Mouse (Mus musculus): ENCODE measurements around the gene Nhs.
"Not testable (repeated sequence)": the region's sequence is repeated elsewhere in the genome, so short reads cannot be mapped to it uniquely, and the experiment has no call there.

Gene Nhs

GRCm38 (mm10) chrX:161943098-161943680 is 216.3 kb downstream of the Nhs start:
- no peak for DNase-seq (ENCODE audit: low spot score in 2 of 2)

DNA sequence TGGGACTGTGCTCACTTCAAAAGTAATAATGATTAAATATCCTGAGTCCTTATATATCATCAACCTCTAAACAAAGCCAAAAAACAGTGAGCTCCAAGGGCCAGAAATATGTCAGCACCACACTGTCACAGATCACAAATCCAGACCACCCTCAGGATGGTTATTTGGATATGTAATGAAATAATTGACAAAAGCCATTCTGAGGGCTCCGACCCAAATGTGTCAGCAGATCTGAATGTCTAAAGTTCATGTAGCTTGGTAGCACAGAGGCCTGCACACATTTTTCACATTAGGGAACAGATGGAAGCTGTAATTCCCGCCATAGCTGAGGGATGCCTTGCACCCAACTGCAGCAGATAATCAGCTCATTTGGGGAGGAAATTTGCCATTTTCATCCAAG is 218.8 kb downstream of the Nhs start:
- DNase-seq (ENCODE audit: low spot score in 2 of 2): no peak

GRCm38 (mm10) chrX:161926683-161927053 is 232.9 kb downstream of the Nhs start:
- DNase-seq (ENCODE audit: low spot score in 2 of 2): no peak

- DNase-seq (ENCODE audit: low spot score in 2 of 2): no peak
These were observed 233.4 kb downstream of the Nhs start for GRCm38 (mm10) chrX:161925973-161926682.

GRCm38 (mm10) chrX:161922655-161923054 is 236.9 kb downstream of the Nhs start:
- no peak for DNase-seq (ENCODE audit: low spot score in 2 of 2)

- DNase-seq (ENCODE audit: low spot score in 2 of 2): no peak
These were observed 237.9 kb downstream of the Nhs start for GRCm38 (mm10) chrX:161921581-161921980.

DNA sequence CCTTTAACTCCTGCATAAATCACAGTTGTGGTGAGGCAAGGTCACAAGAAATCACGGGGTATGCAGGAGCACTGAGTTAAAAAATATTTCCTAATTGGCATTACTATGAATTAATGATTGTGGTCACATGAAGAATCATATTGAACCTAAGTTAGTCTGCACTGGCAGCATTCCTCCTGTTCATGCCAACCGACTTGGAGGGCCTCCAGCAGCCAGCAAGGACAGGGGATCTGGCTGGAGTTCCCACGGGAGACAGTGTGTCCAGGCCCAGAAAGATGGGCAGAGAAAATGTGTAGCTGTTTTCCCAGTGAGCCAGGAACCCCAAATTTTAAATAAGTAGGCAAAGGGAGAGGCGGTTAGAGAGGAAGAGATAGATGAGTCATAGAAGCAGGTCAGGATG is 249.6 kb downstream of the Nhs start:
- no peak for DNase-seq (ENCODE audit: low spot score in 2 of 2)

DNA sequence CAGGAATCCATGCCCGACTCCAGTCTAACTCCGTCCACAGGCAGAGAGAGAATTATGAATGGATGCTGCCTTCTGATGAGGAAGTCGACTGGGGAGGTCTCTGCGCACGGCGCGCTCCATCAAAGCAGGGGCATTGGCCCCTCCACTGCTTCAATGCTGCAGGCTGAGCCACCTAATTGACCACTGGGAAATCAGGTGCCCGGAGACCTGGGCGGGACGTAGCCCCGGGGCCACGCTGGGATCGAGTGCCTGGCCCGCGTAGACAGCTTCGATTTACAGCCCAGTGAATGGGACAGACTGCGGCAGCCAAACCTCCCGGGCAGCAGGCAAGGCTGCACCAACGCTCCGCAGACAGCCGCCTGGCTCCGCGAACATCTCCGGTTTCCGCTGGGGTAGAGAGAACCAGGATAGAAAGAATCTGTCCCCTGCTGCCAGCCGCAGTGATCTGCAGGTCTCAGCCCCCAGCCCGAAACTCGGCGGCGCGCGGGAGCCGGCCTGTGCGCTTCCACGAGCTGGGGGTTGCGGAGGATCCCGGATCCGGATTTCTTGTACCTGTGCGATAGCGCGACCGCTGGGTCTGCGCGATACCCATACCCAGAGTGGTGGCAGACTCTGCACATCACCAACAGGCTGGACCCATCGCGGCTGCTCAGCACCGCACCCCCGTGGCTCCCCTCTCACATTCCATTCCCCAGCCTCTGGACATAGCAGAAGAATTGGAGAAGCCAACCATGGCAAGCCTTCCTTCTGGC is 250.7 kb downstream of the Nhs start:
- DNase-seq (ENCODE audit: low spot score in 2 of 2): no peak

- no peak for DNase-seq (ENCODE audit: low spot score in 2 of 2)
These were observed 251.6 kb downstream of the Nhs start for GRCm38 (mm10) chrX:161907595-161908592.

GRCm38 (mm10) chrX:161894442-161894841 is 265.1 kb downstream of the Nhs start:
- DNase-seq (ENCODE audit: low spot score in 2 of 2): no peak

- DNase-seq (ENCODE audit: low spot score in 2 of 2): no peak
These were observed 275.9 kb downstream of the Nhs start for GRCm38 (mm10) chrX:161883661-161884060.

DNA sequence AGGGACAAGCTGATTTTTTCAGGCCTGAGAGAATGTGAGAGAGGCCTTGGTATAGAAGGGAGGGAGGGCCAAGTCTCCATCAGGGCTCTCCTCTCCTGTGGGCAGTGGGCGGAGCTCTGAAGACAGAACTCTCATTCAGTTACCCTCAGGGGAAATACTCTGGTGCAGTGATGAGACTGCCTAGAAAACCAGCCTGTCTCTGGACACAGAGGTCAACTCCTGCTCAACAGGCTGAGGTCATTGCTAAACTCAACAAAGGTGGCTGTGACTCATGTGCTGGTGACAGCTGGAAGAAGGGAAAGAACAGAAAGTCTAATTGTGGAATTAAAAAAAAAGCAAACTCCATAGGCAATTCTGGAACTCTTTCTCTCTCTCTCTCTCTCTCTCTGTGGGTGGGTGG is 282.4 kb downstream of the Nhs start:
- no peak for DNase-seq (ENCODE audit: low spot score in 2 of 2)

DNA sequence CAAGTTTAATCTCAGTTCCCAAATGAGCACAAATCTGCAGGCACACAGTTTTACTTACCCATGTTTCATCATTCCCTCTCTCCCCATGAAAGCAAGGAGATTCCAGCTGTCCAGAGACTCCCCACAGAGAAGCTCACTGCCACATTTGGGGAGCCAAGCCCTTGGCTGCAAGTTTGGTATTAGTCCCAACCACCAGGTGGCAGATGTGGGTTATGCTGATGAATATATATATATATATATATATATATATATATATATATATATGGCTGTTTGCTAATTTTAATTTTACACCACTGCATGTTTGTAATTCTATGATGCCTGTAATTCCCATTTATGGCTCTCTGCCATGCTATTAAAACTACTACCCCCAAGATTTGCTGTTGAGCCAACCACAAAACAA is 286.0 kb downstream of the Nhs start:
- DNase-seq (ENCODE audit: low spot score in 2 of 2): no peak

- no peak for DNase-seq (ENCODE audit: low spot score in 2 of 2)
These were observed 288.2 kb downstream of the Nhs start for GRCm38 (mm10) chrX:161871306-161871705.

DNA sequence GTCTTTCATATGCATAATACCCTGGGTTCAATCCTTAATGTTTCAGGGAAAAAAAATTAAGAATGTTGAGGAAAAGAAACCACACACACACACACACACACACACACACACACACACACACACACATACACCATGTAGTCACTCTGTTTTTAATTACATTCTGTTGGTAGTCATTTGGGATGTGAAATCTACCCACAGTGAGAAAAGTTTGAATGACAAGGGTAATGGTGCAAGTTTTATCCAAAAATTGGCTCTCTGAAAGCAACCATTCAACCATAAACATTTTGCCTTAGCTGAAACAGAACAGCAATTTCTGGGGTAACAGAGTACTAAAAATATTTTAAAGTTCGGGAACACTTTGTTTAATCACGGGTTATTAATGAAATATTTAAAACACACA is 303.9 kb downstream of the Nhs start:
- DNase-seq (ENCODE audit: low spot score in 2 of 2): no peak

- DNase-seq (ENCODE audit: low spot score in 2 of 2): no peak
These were observed 305.8 kb downstream of the Nhs start for GRCm38 (mm10) chrX:161853626-161854312.

DNA sequence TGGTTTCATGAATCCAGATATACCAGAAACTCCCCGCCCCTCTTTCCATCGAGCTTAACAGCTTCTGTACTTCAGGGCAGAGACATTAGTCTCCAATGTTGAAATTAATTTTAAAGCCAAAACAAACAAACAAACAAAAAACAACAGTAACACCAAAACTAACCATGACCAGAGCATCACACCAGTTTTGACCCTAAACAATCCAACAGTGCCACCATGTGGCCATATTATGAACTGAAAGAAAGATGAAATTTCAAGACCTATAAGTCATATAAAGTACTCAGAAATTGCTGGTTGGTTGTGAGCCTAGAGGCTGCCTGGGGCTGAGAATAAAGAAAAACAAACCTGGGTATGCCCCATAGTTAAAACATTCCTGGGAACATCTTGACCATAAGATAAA is 333.3 kb downstream of the Nhs start:
- not testable (repeated sequence) for DNase-seq (ENCODE audit: low spot score in 2 of 2)

- no peak for DNase-seq (ENCODE audit: low spot score in 2 of 2)
These were observed 369.3 kb downstream of the Nhs start for GRCm38 (mm10) chrX:161790182-161790581.

Measured in spleen, postnatal 14 days (tissue).